In genomic region chr1:109982064-109982808, GRCm38 (mm10) we compare ENCODE assay signal across 8 mouse cellular contexts. TPM values are rescaled to one million over a fixed set of nuclear protein-coding genes. Genes with fewer than 3 reads are reported as not detected.
A peak's percentile ranks its signal among the peaks of the same experiment; 100 is the strongest.
DNase-seq lines count a peak whose midpoint lies in the region; ATAC-seq and TF ChIP-seq lines count a peak whose summit lies in the region.

Cdh7 (plus strand) TSS chr1:109982431.

- no peak within 1 kb of the TSS for H3K9ac ChIP-seq in lung, postnatal 0 days (replicated peaks; ENCODE audit: low read depth)
- peak within 1 kb of the TSS; percentile 46 for H3K9ac ChIP-seq in embryonic facial prominence, embryonic 11.5 days (replicated peaks; ENCODE audit: low read length)
- no peak within 1 kb of the TSS for H3K9ac ChIP-seq in intestine, embryonic 15.5 days
- no peak within 1 kb of the TSS for H3K9ac ChIP-seq in liver, embryonic 12.5 days

- no peak for TF ChIP-seq CTCF in lung, postnatal 0 days (IDR thresholded peaks at IDR 0.05)
- no peak for TF ChIP-seq CTCF in lung, adult 2 months (IDR thresholded peaks at IDR 0.05; ENCODE audit: insufficient read depth, low read length)

- H3K36me3 ChIP-seq in lung, postnatal 0 days (ENCODE audit: insufficient read depth, low read length) = no peaks in the 10 kb centered on the region
- no peaks in the 10 kb centered on the region for H3K36me3 ChIP-seq in embryonic facial prominence, embryonic 11.5 days (replicated peaks; ENCODE audit: control insufficient read depth, insufficient read depth, low read depth, low read length)
- no peaks in the 10 kb centered on the region for H3K36me3 ChIP-seq in intestine, embryonic 15.5 days
- H3K36me3 ChIP-seq in liver, embryonic 12.5 days = no peaks in the 10 kb centered on the region

- H3K4me1 ChIP-seq in lung, postnatal 0 days (ENCODE audit: insufficient read depth, low read depth, low read length) = no peaks in the 10 kb centered on the region
- no peaks in the 10 kb centered on the region for H3K4me1 ChIP-seq in lung, adult 2 months (ENCODE audit: control insufficient read depth, insufficient read depth, low read length)
- H3K4me1 ChIP-seq in embryonic facial prominence, embryonic 11.5 days (ENCODE audit: control insufficient read depth, insufficient read depth, low read length) = no peaks in the 10 kb centered on the region
- H3K4me1 ChIP-seq in intestine, embryonic 15.5 days (replicated peaks) = 0 out of 2 replicates have a peak, but pooled peaks cover 3% of the 10 kb centered on the region
- no peaks in the 10 kb centered on the region for H3K4me1 ChIP-seq in liver, embryonic 12.5 days

- no peaks in the 10 kb centered on the region for H3K27me3 ChIP-seq in lung, postnatal 0 days (replicated peaks; ENCODE audit: insufficient read depth, low read length)
- H3K27me3 ChIP-seq in embryonic facial prominence, embryonic 11.5 days (ENCODE audit: control insufficient read depth, insufficient read depth, low read length) = peaks cover 6% of the 10 kb centered on the region; the same call in 1 of the 2 replicates
- H3K27me3 ChIP-seq in intestine, embryonic 15.5 days (replicated peaks) = peaks cover 11% of the 10 kb centered on the region
- H3K27me3 ChIP-seq in liver, embryonic 12.5 days (replicated peaks) = peaks cover 23% of the 10 kb centered on the region

- H3K27ac ChIP-seq in lung, postnatal 0 days (ENCODE audit: low read length) = no peak within 1 kb of the TSS
- no peak within 1 kb of the TSS for H3K27ac ChIP-seq in embryonic facial prominence, embryonic 11.5 days (replicated peaks; ENCODE audit: low read depth, low read length)
- no peak within 1 kb of the TSS for H3K27ac ChIP-seq in intestine, embryonic 15.5 days
- no peak within 1 kb of the TSS for H3K27ac ChIP-seq in liver, embryonic 12.5 days

- TF ChIP-seq POLR2A in lung, adult 2 months (IDR thresholded peaks at IDR 0.05; ENCODE audit: borderline replicate concordance, extremely low read depth, low read depth, low read length) = no peak

- no peak for TF ChIP-seq EP300 in lung, postnatal 0 days (IDR thresholded peaks at IDR 0.05)

- no peak for ATAC-seq in lung, postnatal 0 days
- peak; percentile 88 for ATAC-seq in embryonic facial prominence, embryonic 11.5 days (replicated peaks; ENCODE audit: insufficient number of reproducible peaks, low FRiP score, low TSS enrichment, low read depth)
- ATAC-seq in intestine, embryonic 15.5 days = peak; percentile 77
- no peak for ATAC-seq in liver, embryonic 12.5 days

- no peaks in the 10 kb centered on the region for H3K9me3 ChIP-seq in lung, postnatal 0 days (ENCODE audit: low read length)
- no peaks in the 10 kb centered on the region for H3K9me3 ChIP-seq in embryonic facial prominence, embryonic 11.5 days (replicated peaks; ENCODE audit: control insufficient read depth, low read length)
- H3K9me3 ChIP-seq in intestine, embryonic 15.5 days = no peaks in the 10 kb centered on the region
- no peaks in the 10 kb centered on the region for H3K9me3 ChIP-seq in liver, embryonic 12.5 days (replicated peaks)

- DNase-seq in lung, postnatal 0 days (ENCODE audit: low spot score) = no peak
- DNase-seq in lung, adult 2 months = no peak
- peak; percentile 54 for DNase-seq in embryonic facial prominence, embryonic 11.5 days (ENCODE audit: low spot score)
- DNase-seq in right cerebral cortex, postnatal 36 days (ENCODE audit: low spot score in 2 of 2) = peak; percentile 39 to 59
- no peak for DNase-seq in adrenal gland, adult 18-20 months (ENCODE audit: low spot score in 2 of 2)
- no peak for DNase-seq in spleen, postnatal 10 days (ENCODE audit: low spot score in 2 of 2)

- WGBS in lung, postnatal 0 days = 6% methylated on average over 29 of the region's 35 CpGs
- WGBS in lung, adult 2 months = 4% methylated on average over 26 of the region's 35 CpGs
- WGBS in embryonic facial prominence, embryonic 11.5 days = under 1% methylated on average over 35 of the region's 35 CpGs
- WGBS in intestine, embryonic 15.5 days = under 1% methylated on average over 35 of the region's 35 CpGs
- WGBS in liver, embryonic 12.5 days (ENCODE audit: insufficient replicate concordance) = 7% methylated on average over 35 of the region's 35 CpGs

- peak within 1 kb of the TSS; percentile 10; the same call in 1 of the 2 replicates for H3K4me3 ChIP-seq in lung, postnatal 0 days (ENCODE audit: low read depth, low read length)
- no peak within 1 kb of the TSS for H3K4me3 ChIP-seq in lung, adult 2 months (replicated peaks; ENCODE audit: extremely low read depth, low read depth, low read length)
- peak within 1 kb of the TSS; percentile 54 for H3K4me3 ChIP-seq in embryonic facial prominence, embryonic 11.5 days (ENCODE audit: low read depth, low read length)
- peak within 1 kb of the TSS; percentile 46 for H3K4me3 ChIP-seq in intestine, embryonic 15.5 days (replicated peaks)
- H3K4me3 ChIP-seq in liver, embryonic 12.5 days = peak within 1 kb of the TSS; percentile 39

- peak within 1 kb of the TSS; percentile 33 for H3K4me2 ChIP-seq in lung, postnatal 0 days (replicated peaks; ENCODE audit: low read depth, low read length)
- H3K4me2 ChIP-seq in embryonic facial prominence, embryonic 11.5 days (ENCODE audit: low read depth, low read length) = peak within 1 kb of the TSS; percentile 90
- peak within 1 kb of the TSS; percentile 90 for H3K4me2 ChIP-seq in intestine, embryonic 15.5 days (replicated peaks)
- H3K4me2 ChIP-seq in liver, embryonic 12.5 days = peak within 1 kb of the TSS; percentile 54

RNA-seq across cellular contexts. Expression of gene Cdh7, which starts in this region (rescaled TPM):
- polyA plus RNA-seq in lung, postnatal 0 days (2015; fragmentation: Nextera tagmentation; extraction: Ambion mirVana) = not detected in 2 replicates
- polyA plus RNA-seq in lung, adult 2 months (2012; rRNA removed) = not detected in 2 replicates
- polyA plus RNA-seq in embryonic facial prominence, embryonic 11.5 days (2014; fragmentation: Nextera tagmentation; extraction: Ambion mirVana) = 0.99 and 1.7 TPM in 2 replicates
- 0.32 and 0.36 TPM in 2 replicates for polyA plus RNA-seq in intestine, embryonic 15.5 days (2015; fragmentation: Nextera tagmentation; extraction: Ambion mirVana)
- polyA plus RNA-seq in liver, embryonic 12.5 days (2016; fragmentation: Nextera tagmentation; extraction: Ambion mirVana) = 0.11 TPM in 1 of 2 replicates, not detected in the other
- under 1 TPM; 0.16 to 0.17 TPM for total RNA-seq in adrenal gland, adult 18-20 months (2021)

Comparison
In these comparisons a context has a peak if more than half of its experiments do, and no peak if none do; other contexts are left out.
1. Peak in ATAC-seq, H3K4me3 ChIP-seq and H3K4me2 ChIP-seq in intestine, embryonic 15.5 days; RNA of the gene not detected or under 1 TPM.
2. DNase-seq: peak in embryonic facial prominence, embryonic 11.5 days (single experiment) and right cerebral cortex, postnatal 36 days (2 of 2); none in lung, postnatal 0 days (single experiment), lung, adult 2 months (single experiment), adrenal gland, adult 18-20 months (0 of 2) and spleen, postnatal 10 days (0 of 2).
3. H3K4me2 ChIP-seq: peak in every context shown above with its lines; median percentile 90 in embryonic facial prominence, embryonic 11.5 days; 90 in intestine, embryonic 15.5 days; 54 in liver, embryonic 12.5 days; 33 in lung, postnatal 0 days.